Mouse (Mus musculus) G1E (cell line): ENCODE measurements around the gene Padi3.

Experiments
- CTCF ChIP-seq: IDR thresholded peaks from 2 replicates; pipeline ENCODE4 v1.5.1; 2012; ENCODE audit warnings: low read depth, low read length, inconsistent platforms, mixed read lengths
- GATA1 ChIP-seq: IDR thresholded peaks from 2 replicates; pipeline ENCODE4 v1.6.1; 2012; ENCODE audit warnings: borderline replicate concordance, low read length, inconsistent platforms, mixed read lengths
- POLR2AphosphoS5 ChIP-seq: IDR thresholded peaks from 2 replicates; pipeline ENCODE4 v1.6.1; 2012; ENCODE audit warnings: low read depth, low read length, inconsistent platforms; ENCODE audit not compliant: insufficient replicate concordance
- TAL1 ChIP-seq: conservative IDR thresholded peaks from 2 replicates; pipeline ENCODE4 v1.6.1; 2012; ENCODE audit warnings: low read depth, low read length, inconsistent platforms, mixed read lengths

DNA sequence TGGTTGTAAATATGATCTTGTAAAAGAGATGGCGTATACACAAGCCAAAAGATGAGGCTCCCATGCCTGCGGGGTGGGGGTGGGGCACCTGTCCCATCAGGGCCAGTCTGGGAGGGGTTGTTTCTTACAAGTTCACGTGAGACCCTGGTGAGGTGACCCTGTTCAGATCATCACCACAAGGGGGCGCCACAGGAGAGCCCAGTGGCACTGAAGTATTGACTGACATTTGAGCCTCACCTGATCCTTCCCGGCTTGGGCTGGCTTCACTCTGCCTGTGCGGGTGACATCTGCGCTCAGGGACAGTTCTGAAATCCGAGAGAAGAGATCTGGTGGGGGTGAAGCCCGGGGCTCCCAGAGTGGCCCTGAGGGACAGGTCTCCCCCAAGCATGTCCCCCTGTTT, 47.3 kb downstream of the Padi3 start:
- TF ChIP-seq TAL1 (no peak), CTCF (peak; percentile 62; the same call in 1 of the 2 replicates), GATA1 (no peak), POLR2AphosphoS5 (no peak)
